Mouse (Mus musculus) stomach, embryonic 16.5 days (tissue): ENCODE results near the gene Map4k2. TPM values are rescaled to one million over a fixed set of nuclear protein-coding genes. Genes with fewer than 3 reads are reported as not detected.
A peak's percentile ranks its signal among the peaks of the same experiment; 100 is the strongest.

Source experiments
- ATAC-seq: fragments of 200-750 bp; cut with Nextera tagmentation; 2 replicates; pipeline ENCODE4 v1.8.0; 2017; ENCODE audit warnings: moderate number of reproducible peaks, moderate TSS enrichment; ENCODE audit not compliant: insufficient read depth, low FRiP score
- H3K27ac ChIP-seq: fragments of 300-500 bp; sonication (generic); 2 replicates; pipeline ENCODE4 v1.5.1; 2014; ENCODE audit warnings: low read length
- H3K27me3 ChIP-seq: fragments of 300-500 bp; sonication (generic); 2 replicates; pipeline ENCODE4 v1.6.1; 2014; ENCODE audit warnings: low read length, control low read depth, mixed read lengths; ENCODE audit not compliant: control insufficient read depth, insufficient read depth
- H3K36me3 ChIP-seq: fragments of 300-500 bp; sonication (generic); 2 replicates; pipeline ENCODE4 v1.6.1; 2014; ENCODE audit warnings: low read length; ENCODE audit not compliant: control insufficient read depth, insufficient read depth
- H3K4me1 ChIP-seq: fragments of 300-500 bp; sonication (generic); 2 replicates; pipeline ENCODE4 v1.6.1; 2014; ENCODE audit warnings: low read length, control low read depth, mixed read lengths; ENCODE audit not compliant: control insufficient read depth, insufficient read depth
- H3K4me2 ChIP-seq: fragments of 300-500 bp; sonication (generic); 2 replicates; pipeline ENCODE4 v1.6.1; 2014; ENCODE audit warnings: low read depth, low read length, mixed read lengths
- H3K4me3 ChIP-seq: fragments of 300-500 bp; sonication (generic); replicated peaks from 2 replicates; pipeline ENCODE4 v1.5.1; 2014; ENCODE audit warnings: mild to moderate bottlenecking, low read length
- H3K9ac ChIP-seq: fragments of 300-500 bp; sonication (generic); 2 replicates; pipeline ENCODE4 v1.6.1; 2014; ENCODE audit warnings: low read length
- H3K9me3 ChIP-seq: fragments of 300-500 bp; sonication (generic); replicated peaks from 2 replicates; pipeline ENCODE4 v1.6.1; 2016; ENCODE audit warnings: low read length, control low read depth; ENCODE audit not compliant: control insufficient read depth
- WGBS: fragments of 180-500 bp; shearing (Covaris S2); extraction: QIAGEN DNeasy Blood & Tissue Kit; methylation state at CpG from one replicate; pipeline ENCODE4 v1.1.7; 2014; 5-methylcytosine and 5-hydroxymethylcytosine counted together
- polyA plus RNA-seq: library from polyadenylated mRNA; unstranded; fragments of >200 nt; fragmentation: Nextera tagmentation; extraction: Ambion mirVana; gene quantifications from 2 replicates; pipeline ENCODE4 v1.2.1, GENCODE M21; 2015

The Map4k2 gene
- polyA plus RNA-seq, 1 experiment from 2014 or later, result 11.8 TPM

DNA sequence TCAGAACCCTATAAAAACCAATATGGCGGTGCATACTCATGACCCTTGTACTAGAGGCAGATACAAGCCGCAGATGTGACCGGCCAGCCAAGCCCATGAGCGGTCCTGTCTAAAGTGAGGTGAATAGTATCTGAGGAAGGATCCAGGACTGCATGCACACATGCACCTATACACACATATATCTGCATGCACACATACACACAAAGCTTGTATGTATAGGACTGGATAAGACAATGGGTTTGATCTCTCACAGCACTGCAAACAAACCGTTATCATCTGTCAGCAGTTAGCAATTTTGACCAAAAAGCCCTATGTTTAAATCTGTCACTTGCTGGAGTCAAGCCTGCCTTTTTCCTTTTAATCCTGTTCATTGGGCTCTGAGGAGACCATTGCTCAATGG, 38.8 kb upstream of the Map4k2 start:
- Histone ChIP-seq H3K27ac (no peak overlapping the region), H3K4me2 (no peak overlapping the region), H3K9ac (no peak overlapping the region), H3K4me3 (no peak overlapping the region), H3K36me3 (peaks cover 10% of the 10 kb centered on the region), H3K9me3 (no peaks in the 10 kb centered on the region), H3K27me3 (no peaks in the 10 kb centered on the region), H3K4me1 (peaks cover 20% of the 10 kb centered on the region)
- no peak for ATAC-seq
- WGBS, result 86% methylated on average over 5 of the region's 5 CpGs

- 32% methylated on average over 4 of the region's 4 CpGs for WGBS
- ATAC-seq, result no peak
These were observed 38.4 kb upstream of the Map4k2 start for GRCm38 (mm10) chr19:6302522-6302921.

GRCm38 (mm10) chr19:6303831-6304230, 37.1 kb upstream of the Map4k2 start:
- Histone ChIP-seq H3K4me1 (peaks cover 28% of the 10 kb centered on the region), H3K27me3 (no peaks in the 10 kb centered on the region), H3K4me2 (no peak overlapping the region), H3K9me3 (no peaks in the 10 kb centered on the region), H3K9ac (peak overlapping the region; percentile 41; the same call in 1 of the 2 replicates), H3K27ac (no peak overlapping the region), H3K36me3 (no peaks in the 10 kb centered on the region), H3K4me3 (no peak overlapping the region)
- ATAC-seq, result no peak
- WGBS, result 81% methylated on average over 6 of the region's 6 CpGs

More at GRCm38 (mm10) chr19:6302522-6302921, 38.4 kb upstream of the Map4k2 start:
- Histone ChIP-seq H3K27ac (no peak overlapping the region), H3K9me3 (no peaks in the 10 kb centered on the region), H3K4me3 (no peak overlapping the region), H3K4me2 (no peak overlapping the region), H3K27me3 (no peaks in the 10 kb centered on the region), H3K36me3 (peaks cover 7% of the 10 kb centered on the region), H3K9ac (0 out of 2 replicates have a peak overlapping the region, but pooled peaks have one; percentile 4), H3K4me1 (peaks cover 22% of the 10 kb centered on the region)

DNA sequence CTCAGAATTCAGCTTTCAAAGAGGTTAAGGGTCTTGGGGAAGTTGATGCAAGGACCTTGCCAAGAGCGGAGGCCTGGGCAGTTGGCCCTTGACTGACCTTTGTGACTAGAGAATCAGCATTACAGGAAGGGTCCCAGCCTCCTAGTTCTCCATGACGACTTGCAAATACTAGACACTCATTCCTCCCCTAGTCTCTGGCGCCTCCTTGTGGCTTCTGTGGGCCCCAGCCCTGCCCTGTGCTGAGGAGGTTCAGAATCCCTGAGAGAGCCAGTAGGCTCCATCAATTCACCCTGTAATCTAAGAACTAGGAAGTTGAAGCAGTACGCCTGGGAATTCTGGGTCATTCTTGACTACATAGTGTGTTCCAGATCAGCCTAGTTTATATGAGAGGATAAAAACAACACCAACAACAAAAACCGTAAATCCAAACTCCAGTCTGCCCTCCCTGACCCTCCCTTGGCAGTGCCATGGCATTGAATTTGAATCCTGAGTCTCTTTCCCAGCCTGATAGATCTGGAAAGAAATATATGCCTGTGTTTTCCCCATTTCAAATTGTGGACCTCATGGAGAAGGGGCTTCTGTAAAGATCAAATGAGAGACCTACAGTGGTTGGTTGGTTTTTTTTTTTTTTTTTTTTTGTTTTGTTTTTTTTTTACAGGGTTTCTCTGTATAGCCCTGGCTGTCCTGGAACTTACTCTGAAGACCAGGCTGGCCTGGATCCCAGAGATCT, 36.0 kb upstream of the Map4k2 start:
- ATAC-seq, result peak; percentile 65
- H3K4me2 ChIP-seq, result no peak overlapping the region

DNA sequence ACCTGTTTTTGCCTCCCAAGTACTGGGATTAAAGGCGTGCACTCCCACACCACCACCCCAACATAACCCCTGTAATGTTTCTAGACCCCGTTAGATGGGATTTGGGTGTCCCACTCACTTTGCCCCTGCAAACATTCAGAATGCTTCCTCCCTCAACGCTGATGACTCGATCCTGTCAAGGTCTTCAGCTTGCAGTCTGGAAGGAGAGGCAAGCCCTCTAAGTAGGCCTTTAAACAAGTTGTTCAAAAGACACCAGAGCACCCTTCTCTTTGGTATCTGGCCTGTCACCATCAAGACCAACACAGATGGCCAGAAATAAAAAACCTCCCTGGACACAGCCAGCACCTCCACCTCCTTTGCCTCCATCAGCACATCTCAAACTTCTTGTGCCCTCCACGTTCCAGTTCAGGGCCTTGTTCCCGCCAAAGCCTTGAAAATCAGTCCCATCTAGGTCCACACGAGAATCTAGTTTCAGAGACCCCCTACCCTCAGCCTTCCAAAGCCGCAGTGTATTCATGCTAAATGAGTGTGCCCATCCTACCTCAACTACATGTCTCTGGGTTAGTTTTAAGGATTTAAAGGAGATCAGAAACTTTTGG, 35.3 kb upstream of the Map4k2 start:
- ATAC-seq, result no peak
- peak overlapping the region; percentile 79 for H3K4me3 ChIP-seq
- H3K27me3 ChIP-seq, result no peaks in the 10 kb centered on the region
- H3K36me3 ChIP-seq, result no peaks in the 10 kb centered on the region
- H3K4me2 ChIP-seq, result peak overlapping the region; percentile 63
- peaks cover 21% of the 10 kb centered on the region for H3K4me1 ChIP-seq
- peak overlapping the region; percentile 89; the same call in 1 of the 2 replicates for H3K27ac ChIP-seq
- no peaks in the 10 kb centered on the region for H3K9me3 ChIP-seq
- peak overlapping the region; percentile 90 for H3K9ac ChIP-seq
- 54% methylated on average over 8 of the region's 8 CpGs for WGBS

More for the DNA sequence above, 36.0 kb upstream of the Map4k2 start:
- H3K9me3 ChIP-seq, result no peaks in the 10 kb centered on the region
- no peaks in the 10 kb centered on the region for H3K36me3 ChIP-seq
- peaks cover 26% of the 10 kb centered on the region for H3K4me1 ChIP-seq
- H3K9ac ChIP-seq, result 0 out of 2 replicates have a peak overlapping the region, but pooled peaks have one; percentile 3
- 24% methylated on average over 5 of the region's 5 CpGs for WGBS
- no peaks in the 10 kb centered on the region for H3K27me3 ChIP-seq
- H3K4me3 ChIP-seq, result no peak overlapping the region
- H3K27ac ChIP-seq, result no peak overlapping the region

DNA sequence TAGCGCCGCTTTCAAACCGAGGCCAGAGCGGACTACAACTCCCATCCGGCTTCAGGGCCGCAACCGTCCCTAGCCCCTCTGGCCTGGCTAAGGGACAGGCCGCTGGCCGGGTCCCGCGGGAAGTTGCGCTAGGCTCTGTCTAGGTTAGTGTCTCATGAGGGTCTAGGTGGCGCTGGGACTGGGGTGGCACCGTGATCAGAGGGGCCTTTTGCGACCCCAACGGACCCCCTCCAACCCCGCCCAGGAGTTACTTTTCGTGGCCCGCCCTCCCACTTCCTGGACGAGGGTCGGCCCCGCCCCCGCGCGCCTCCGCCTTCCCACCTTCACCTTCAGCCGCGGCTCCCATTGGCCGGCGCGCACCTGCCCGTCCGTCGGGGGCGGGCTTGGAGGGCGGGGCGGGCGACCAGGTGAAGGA, 34.8 kb upstream of the Map4k2 start, which contains the start of gene Cdc42bpg:
Gene Cdc42bpg, plus strand, starts transcription at position 320 of the 415 bp plus-strand sequence.
- Histone ChIP-seq H3K4me1 (peaks cover 21% of the 10 kb centered on the region), H3K4me2 (peak within 1 kb of the TSS; percentile 63), H3K4me3 (peak within 1 kb of the TSS; percentile 79), H3K27me3 (no peaks in the 10 kb centered on the region), H3K36me3 (no peaks in the 10 kb centered on the region), H3K9me3 (no peaks in the 10 kb centered on the region), H3K27ac (peak within 1 kb of the TSS; percentile 89), H3K9ac (peak within 1 kb of the TSS; percentile 90)
- peak; percentile 89 for ATAC-seq
- under 1% methylated on average over 35 of the region's 38 CpGs for WGBS

DNA sequence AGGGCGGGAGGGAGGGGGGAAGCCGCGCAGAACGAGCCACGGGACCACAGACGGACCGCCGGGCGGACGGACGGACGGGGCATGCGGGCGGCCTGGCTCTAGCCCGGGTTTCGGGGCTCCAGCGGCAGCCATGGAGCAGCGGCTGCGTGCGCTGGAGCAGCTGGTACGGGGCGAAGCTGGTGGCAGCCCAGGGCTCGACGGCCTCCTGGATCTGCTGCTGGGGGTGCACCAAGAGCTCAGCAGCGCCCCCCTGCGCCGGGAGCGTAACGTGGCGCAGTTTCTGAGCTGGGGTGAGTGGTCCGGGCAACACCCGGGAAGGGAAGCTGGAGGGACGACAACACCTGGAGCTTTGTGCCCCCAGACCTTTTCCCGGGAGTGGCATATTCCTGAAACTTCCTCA, 34.3 kb upstream of the Map4k2 start:
- Histone ChIP-seq H3K9me3 (no peaks in the 10 kb centered on the region), H3K9ac (peak overlapping the region; percentile 90), H3K27me3 (no peaks in the 10 kb centered on the region), H3K36me3 (no peaks in the 10 kb centered on the region), H3K4me2 (peak overlapping the region; percentile 63), H3K4me3 (peak overlapping the region; percentile 79), H3K4me1 (peaks cover 21% of the 10 kb centered on the region), H3K27ac (peak overlapping the region; percentile 89)
- 1% methylated on average over 30 of the region's 34 CpGs for WGBS
- ATAC-seq, result peak; percentile 68

- no peaks in the 10 kb centered on the region for H3K27me3 ChIP-seq
- 0 out of 2 replicates have a peak, but pooled peaks cover 5% of the 10 kb centered on the region for H3K36me3 ChIP-seq
- peak; percentile 18 for ATAC-seq
- H3K4me3 ChIP-seq, result peak overlapping the region; percentile 79
- peak overlapping the region; percentile 63 for H3K4me2 ChIP-seq
- peaks cover 17% of the 10 kb centered on the region for H3K4me1 ChIP-seq
- H3K9me3 ChIP-seq, result no peaks in the 10 kb centered on the region
- WGBS, result 62% methylated on average over 9 of the region's 9 CpGs
- H3K9ac ChIP-seq, result peak overlapping the region; percentile 90
- peak overlapping the region; percentile 89 for H3K27ac ChIP-seq
These were observed 33.0 kb upstream of the Map4k2 start for GRCm38 (mm10) chr19:6307733-6308531.
